Mouse (Mus musculus): ENCODE data around the gene Slc6a21. TPM values are rescaled to one million over a fixed set of nuclear protein-coding genes. Genes with fewer than 3 reads are reported as not detected.

The Slc6a21 gene
- total RNA-seq, 2 experiments from 2014 or later: not detected

Other genes starting within 250 kb of the Slc6a21 start
- gene Prr12, start 224.6 kb upstream of the Slc6a21 start, total RNA-seq (2021): 10 to 100 TPM; 77.9 to 80.6 TPM
- 10 to 100 TPM; 44.8 to 47.6 TPM for gene Nosip, start 215.1 kb upstream of the Slc6a21 start, total RNA-seq (2021)
- 1 to 10 TPM; 6.2 to 7.2 TPM for gene Prrg2, start 214.8 kb upstream of the Slc6a21 start, total RNA-seq (2021)
- gene Rcn3, start 185.3 kb upstream of the Slc6a21 start, total RNA-seq (2021): 10 to 100 TPM; 13.0 to 16.7 TPM
- 10 to 100 TPM; 17.7 to 18.3 TPM for gene Fcgrt, start 173.7 kb upstream of the Slc6a21 start, total RNA-seq (2021)
- gene Rps11, start 153.1 kb upstream of the Slc6a21 start, total RNA-seq (2021): 100 to 1,000 TPM; 707 to 729 TPM
- gene Rpl13a, start 148.8 kb upstream of the Slc6a21 start, total RNA-seq (2021): 1,000 to 10,000 TPM in 1 of 2 experiments, 100 to 1,000 TPM in 1; 958 to 1,083 TPM
- under 1 TPM in 1 of 2 experiments, not detected in 1; 0.50 TPM for gene Gm45713, start 141.3 kb upstream of the Slc6a21 start, total RNA-seq (2021)
- 1 to 10 TPM; 2.8 to 3.0 TPM for gene Flt3l, start 141.1 kb upstream of the Slc6a21 start, total RNA-seq (2021)
- gene Pih1d1, start 123.2 kb upstream of the Slc6a21 start, total RNA-seq (2021): 100 to 1,000 TPM; 100 to 101 TPM
- gene Aldh16a1, start 122.9 kb upstream of the Slc6a21 start, total RNA-seq (2021): 10 to 100 TPM; 16.7 to 16.9 TPM
- gene Slc17a7, start 113.6 kb upstream of the Slc6a21 start, total RNA-seq (2021): 100 to 1,000 TPM; 267 to 292 TPM
- gene Gfy, start 97.9 kb upstream of the Slc6a21 start, total RNA-seq (2021): under 1 TPM in 1 of 2 experiments, not detected in 1; 0.38 TPM
- gene Pth2, start 96.5 kb upstream of the Slc6a21 start, total RNA-seq (2021): not detected
- gene Ccdc155, start 72.6 kb upstream of the Slc6a21 start, total RNA-seq (2021): 1 to 10 TPM; 1.1 to 1.9 TPM
- 10 to 100 TPM; 14.5 to 18.3 TPM for gene Dkkl1, start 65.4 kb upstream of the Slc6a21 start, total RNA-seq (2021)
- gene Tead2, start 61.8 kb upstream of the Slc6a21 start, total RNA-seq (2021): 10 to 100 TPM; 15.1 to 17.6 TPM
- gene Cd37, start 38.4 kb upstream of the Slc6a21 start, total RNA-seq (2021): 1 to 10 TPM; 2.5 to 2.6 TPM
- 1 to 10 TPM; 1.2 to 1.8 TPM for gene Slc6a16, start 36.4 kb upstream of the Slc6a21 start, total RNA-seq (2021)
- 10 to 100 TPM; 32.1 to 33.8 TPM for gene Trpm4, start 56.3 kb downstream of the Slc6a21 start, total RNA-seq (2021)
- gene Hrc, start 57.8 kb downstream of the Slc6a21 start, total RNA-seq (2021): under 1 TPM; 0.36 to 0.38 TPM
- gene Ppfia3, start 89.5 kb downstream of the Slc6a21 start, total RNA-seq (2021): 100 to 1,000 TPM; 106 to 108 TPM
- 10 to 100 TPM; 60.4 to 68.3 TPM for gene Lin7b, start 93.1 kb downstream of the Slc6a21 start, total RNA-seq (2021)
- gene Snrnp70, start 118.2 kb downstream of the Slc6a21 start, total RNA-seq (2021): 100 to 1,000 TPM; 453 to 460 TPM
- gene Kcna7, start 128.1 kb downstream of the Slc6a21 start, total RNA-seq (2021): under 1 TPM in 1 of 2 experiments, not detected in 1; 0.16 TPM
- gene Ntf5, start 136.2 kb downstream of the Slc6a21 start, total RNA-seq (2021): under 1 TPM in 1 of 2 experiments, not detected in 1; 0.30 TPM
- gene Lhb, start 143.3 kb downstream of the Slc6a21 start, total RNA-seq (2021): not detected
- 10 to 100 TPM; 17.8 to 18.7 TPM for gene Gys1, start 157.3 kb downstream of the Slc6a21 start, total RNA-seq (2021)
- 10 to 100 TPM; 54.2 to 60.3 TPM for gene Ruvbl2, start 160.6 kb downstream of the Slc6a21 start, total RNA-seq (2021)
- gene Ftl1, start 182.4 kb downstream of the Slc6a21 start, total RNA-seq (2021): 100 to 1,000 TPM; 708 to 725 TPM
- 100 to 1,000 TPM; 116 to 119 TPM for gene Bax, start 189.4 kb downstream of the Slc6a21 start, total RNA-seq (2021)
- gene Tulp2, start 204.4 kb downstream of the Slc6a21 start, total RNA-seq (2021): under 1 TPM; 0.22 to 0.24 TPM
- gene Gm45808, start 209.3 kb downstream of the Slc6a21 start, total RNA-seq (2021): not detected
- gene Dhdh, start 211.3 kb downstream of the Slc6a21 start, total RNA-seq (2021): 1 to 10 TPM; 2.6 to 3.2 TPM
- 100 to 1,000 TPM; 110 to 116 TPM for gene Nucb1, start 232.9 kb downstream of the Slc6a21 start, total RNA-seq (2021)
- gene Ppp1r15a, start 248.8 kb downstream of the Slc6a21 start, total RNA-seq (2021): 10 to 100 TPM; 19.0 to 24.6 TPM
- gene Plekha4, start 248.8 kb downstream of the Slc6a21 start, total RNA-seq (2021): 1 to 10 TPM in 1 of 2 experiments, under 1 TPM in 1; 0.90 to 2.7 TPM

Measured in left cerebral cortex, postnatal 4 days (tissue).